Mouse (Mus musculus) C2C12 (cell line): ENCODE measurements around the gene Ncoa4.
"Not testable (repeated sequence)": the region's sequence is repeated elsewhere in the genome, so short reads cannot be mapped to it uniquely, and the experiment has no call there.

Experiments used
- CTCF ChIP-seq: IDR thresholded peaks from one replicate; pipeline ENCODE4 v1.5.1; 2011; ENCODE audit not compliant: control insufficient read depth, insufficient read depth, insufficient read length
- MAX ChIP-seq: IDR thresholded peaks from one replicate; pipeline ENCODE4 v1.6.1; 2011; ENCODE audit warnings: mild to moderate bottlenecking, control low read depth
- MYOD1 ChIP-seq: IDR thresholded peaks from one replicate; pipeline ENCODE4 v1.6.1; 2011; ENCODE audit warnings: low read depth; ENCODE audit not compliant: control insufficient read depth, insufficient read length
- MYOG ChIP-seq: IDR thresholded peaks from one replicate; pipeline ENCODE4 v1.6.1; 2011; ENCODE audit not compliant: control insufficient read depth, insufficient read length; ENCODE audit errors: extremely low read depth
- USF1 ChIP-seq: IDR thresholded peaks from one replicate; pipeline ENCODE4 v1.6.1; 2011; ENCODE audit warnings: low read depth, mild to moderate bottlenecking, control low read depth, moderate library complexity

- not testable (repeated sequence) for TF ChIP-seq CTCF, USF1, MYOD1, MYOG, MAX
Measured at GRCm38 (mm10) chr14:32136467-32136866, 23.2 kb upstream of the Ncoa4 start.
